Comparison of ENCODE assay signal across 8 mouse cellular contexts in genomic region chr4:55125048-55125737, GRCm38 (mm10).
DNase-seq lines count a peak whose midpoint lies in the region; ATAC-seq lines count a peak whose summit lies in the region.

No protein-coding gene starts in this region.

- H3K27ac ChIP-seq in limb, embryonic 15.5 days: no peak overlapping the region
- H3K27ac ChIP-seq in limb, embryonic 10.5 days: no peak overlapping the region
- H3K27ac ChIP-seq in heart, embryonic 12.5 days (ENCODE audit: poor library complexity, severe bottlenecking): no peak overlapping the region

- no peak overlapping the region for H3K9ac ChIP-seq in limb, embryonic 15.5 days
- H3K9ac ChIP-seq in heart, embryonic 12.5 days: no peak overlapping the region

- no peaks in the 10 kb centered on the region for H3K36me3 ChIP-seq in limb, embryonic 15.5 days
- no peaks in the 10 kb centered on the region for H3K36me3 ChIP-seq in limb, embryonic 10.5 days
- no peaks in the 10 kb centered on the region for H3K36me3 ChIP-seq in heart, embryonic 12.5 days

- H3K4me1 ChIP-seq in limb, embryonic 15.5 days: peaks cover 6% of the 10 kb centered on the region
- H3K4me1 ChIP-seq in limb, embryonic 10.5 days: 0 out of 2 replicates have a peak, but pooled peaks cover 3% of the 10 kb centered on the region
- peaks cover 15% of the 10 kb centered on the region for H3K4me1 ChIP-seq in heart, embryonic 12.5 days (replicated peaks)

- peak; percentile 29 for DNase-seq in adrenal gland, postnatal 10 days
- no peak for DNase-seq in adrenal gland, adult 18-20 months (ENCODE audit: low spot score in 2 of 2)
- no peak for DNase-seq in limb, embryonic 10.5 days (ENCODE audit: low spot score)
- peak; percentile 52 for DNase-seq in lung, postnatal 36 days
- no peak for DNase-seq in layer of hippocampus, adult 11-12 months (ENCODE audit: low spot score)
- DNase-seq in layer of hippocampus, postnatal 25 days (ENCODE audit: extremely low spot score in 1 of 2, low spot score in 1 of 2): no peak

- H3K9me3 ChIP-seq in limb, embryonic 15.5 days: no peaks in the 10 kb centered on the region
- H3K9me3 ChIP-seq in limb, embryonic 10.5 days (replicated peaks): no peaks in the 10 kb centered on the region
- no peaks in the 10 kb centered on the region for H3K9me3 ChIP-seq in heart, embryonic 12.5 days (replicated peaks)

- H3K4me3 ChIP-seq in limb, embryonic 15.5 days: no peak overlapping the region
- H3K4me3 ChIP-seq in limb, embryonic 10.5 days: no peak overlapping the region
- H3K4me3 ChIP-seq in heart, embryonic 12.5 days: no peak overlapping the region

- H3K4me2 ChIP-seq in limb, embryonic 15.5 days: peak overlapping the region; percentile 14; the same call in 1 of the 2 replicates
- H3K4me2 ChIP-seq in heart, embryonic 12.5 days: peak overlapping the region; percentile 43

- H3K27me3 ChIP-seq in limb, embryonic 15.5 days: no peaks in the 10 kb centered on the region
- H3K27me3 ChIP-seq in limb, embryonic 10.5 days (ENCODE audit: low read depth, poor library complexity, severe bottlenecking): no peaks in the 10 kb centered on the region
- no peaks in the 10 kb centered on the region for H3K27me3 ChIP-seq in heart, embryonic 12.5 days (replicated peaks)

- ATAC-seq in limb, embryonic 15.5 days (ENCODE audit: insufficient number of reproducible peaks, low FRiP score, low TSS enrichment, low read depth): no peak
- peak; percentile 51; the same call in 1 of the 2 replicates for ATAC-seq in heart, embryonic 12.5 days (ENCODE audit: insufficient number of reproducible peaks, low FRiP score)

- 43% methylated on average over 11 of the region's 11 CpGs for WGBS in limb, embryonic 15.5 days
- 68% methylated on average over 11 of the region's 11 CpGs for WGBS in limb, embryonic 10.5 days
- WGBS in heart, embryonic 12.5 days: 41% methylated on average over 11 of the region's 11 CpGs

Comparison
In these comparisons a context has a peak if more than half of its experiments do, and no peak if none do; other contexts are left out.
1. DNase-seq: peak in adrenal gland, postnatal 10 days (single experiment) and lung, postnatal 36 days (single experiment); none in adrenal gland, adult 18-20 months (0 of 2), limb, embryonic 10.5 days (single experiment), layer of hippocampus, adult 11-12 months (single experiment) and layer of hippocampus, postnatal 25 days (0 of 2).